Mouse (Mus musculus): ENCODE data around the gene Kmt2a. TPM values are rescaled to one million over a fixed set of nuclear protein-coding genes. Genes with fewer than 3 reads are reported as not detected.
A peak's percentile ranks its signal among the peaks of the same experiment; 100 is the strongest.

Kmt2a gene
- total RNA-seq, 2 experiments from 2014 or later = 47.5 to 50.0 TPM

GRCm38 (mm10) chr9:44767101-44768028 lies 113.7 kb downstream of the Kmt2a start, which contains the start of the genes Arcn1 and Ift46:
Gene Arcn1 (minus strand): TSS chr9:44767845.
Gene Ift46 (plus strand): TSS chr9:44767908.
- peak; percentile 81 to 89 for DNase-seq (ENCODE audit: low spot score in 2 of 2)

DNA sequence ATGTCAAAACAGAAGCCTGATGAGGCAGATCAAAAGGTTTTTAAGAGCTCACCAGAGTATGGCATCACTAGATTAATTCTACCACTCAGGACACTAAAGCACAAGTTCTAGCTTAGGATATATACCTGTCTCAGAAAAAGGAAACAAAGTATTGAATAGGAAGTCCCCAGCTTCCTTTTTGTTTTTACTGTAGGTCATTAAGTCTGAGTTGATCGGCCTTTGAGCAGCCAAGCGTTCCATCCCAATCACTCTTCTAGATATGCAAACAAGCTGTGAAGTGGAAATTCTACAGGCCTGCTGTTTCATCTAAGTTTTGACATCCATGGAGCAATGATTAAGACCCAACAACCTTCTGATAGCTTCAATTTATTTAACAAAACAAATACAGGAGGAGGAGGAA lies 120.2 kb downstream of the Kmt2a start:
- DNase-seq (ENCODE audit: low spot score in 2 of 2) = no peak

Other genes with a start within 250 kb of the Kmt2a start
- gene Treh, start 208.1 kb downstream of the Kmt2a start, total RNA-seq (2021) = not detected
- gene Phldb1, start 146.1 kb downstream of the Kmt2a start, total RNA-seq (2021) = 10 to 100 TPM; 98.3 to 98.6 TPM
- gene Arcn1, start 113.5 kb downstream of the Kmt2a start, total RNA-seq (2021) = 100 to 1,000 TPM; 102 to 109 TPM
- gene Ift46, start 113.4 kb downstream of the Kmt2a start, total RNA-seq (2021) = 10 to 100 TPM; 74.9 to 88.5 TPM
- 10 to 100 TPM; 43.1 to 43.4 TPM for gene Tmem25, start 82.0 kb downstream of the Kmt2a start, total RNA-seq (2021)
- 1 to 10 TPM; 1.3 to 1.5 TPM for gene Ttc36, start 78.2 kb downstream of the Kmt2a start, total RNA-seq (2021)
- 100 to 1,000 TPM; 394 to 409 TPM for gene Atp5l, start 39.4 kb upstream of the Kmt2a start, total RNA-seq (2021)
- 10 to 100 TPM; 90.6 to 91.6 TPM for gene Ube4a, start 84.3 kb upstream of the Kmt2a start, total RNA-seq (2021)
- not detected for gene Cd3g, start 99.1 kb upstream of the Kmt2a start, total RNA-seq (2021)
- gene Cd3d, start 100.5 kb upstream of the Kmt2a start, total RNA-seq (2021) = not detected
- not detected for gene Cd3e, start 128.3 kb upstream of the Kmt2a start, total RNA-seq (2021)
- under 1 TPM; 0.36 to 0.53 TPM for gene Mpzl2, start 158.5 kb upstream of the Kmt2a start, total RNA-seq (2021)
- 1 to 10 TPM; 5.7 to 5.8 TPM for gene Mpzl3, start 173.9 kb upstream of the Kmt2a start, total RNA-seq (2021)
- gene Jaml, start 197.9 kb upstream of the Kmt2a start, total RNA-seq (2021) = under 1 TPM; 0.24 to 0.39 TPM
- 100 to 1,000 TPM; 162 to 166 TPM for gene Scn2b, start 236.5 kb upstream of the Kmt2a start, total RNA-seq (2021)